Mouse (Mus musculus): ENCODE measurements at regions not wholly inside any gene's neighbourhood (a gene's known extent, or its start where the extent isn't known, plus 50 kb on each side); places are given as distances from the start of the nearest gene placed in this dataset.

GRCm38 (mm10) chr6:100143586-100144301 lies 143.5 kb downstream of the Rybp start:
- intact Hi-C loops (cut with DNase I), result no loop called here
- DNase-seq, result peak; percentile 90

- DNase-seq, result no peak
- intact Hi-C loops (cut with DNase I), result no loop called here
These were observed 146.1 kb downstream of the Rybp start for GRCm38 (mm10) chr6:100141225-100141624.

- intact Hi-C loops (cut with DNase I), result no loop called here
- no peak for DNase-seq
These were observed 146.6 kb downstream of the Rybp start for GRCm38 (mm10) chr6:100140581-100141114.

GRCm38 (mm10) chr6:100139809-100140208 lies 147.5 kb downstream of the Rybp start:
- intact Hi-C loops (cut with DNase I), result no loop called here

GRCm38 (mm10) chr6:100138659-100139058 lies 148.6 kb downstream of the Rybp start:
- DNase-seq, result no peak
- intact Hi-C loops (cut with DNase I), result no loop called here

More at GRCm38 (mm10) chr6:100139809-100140208, 147.5 kb downstream of the Rybp start:
- DNase-seq, result no peak

- intact Hi-C loops (cut with DNase I), result no loop called here
These were observed 152.1 kb downstream of the Rybp start for GRCm38 (mm10) chr6:100135177-100135576.

GRCm38 (mm10) chr6:100133970-100134369 lies 153.3 kb downstream of the Rybp start:
- intact Hi-C loops (cut with DNase I), result no loop called here
- DNase-seq, result peak; percentile 48

More at GRCm38 (mm10) chr6:100135177-100135576, 152.1 kb downstream of the Rybp start:
- no peak for DNase-seq

- intact Hi-C loops (cut with DNase I), result no loop called here
- DNase-seq, result no peak
These were observed 154.2 kb downstream of the Rybp start for GRCm38 (mm10) chr6:100132916-100133600.

GRCm38 (mm10) chr6:100127221-100128143 lies 159.8 kb downstream of the Rybp start:
- peak; percentile 97 for DNase-seq
- intact Hi-C loops (cut with DNase I), result no loop called here

GRCm38 (mm10) chr6:100126736-100127135 lies 160.5 kb downstream of the Rybp start:
- intact Hi-C loops (cut with DNase I), result no loop called here
- no peak for DNase-seq

- intact Hi-C loops (cut with DNase I), result no loop called here
- DNase-seq, result no peak
These were observed 161.0 kb downstream of the Rybp start for GRCm38 (mm10) chr6:100126326-100126725.

GRCm38 (mm10) chr6:100121240-100121639 lies 166.0 kb downstream of the Rybp start:
- no peak for DNase-seq
- intact Hi-C loops (cut with DNase I), result no loop called here

GRCm38 (mm10) chr6:100120017-100120944 lies 167.0 kb downstream of the Rybp start:
- intact Hi-C loops (cut with DNase I), result no loop called here
- DNase-seq, result peak; percentile 29

- intact Hi-C loops (cut with DNase I), result no loop called here
- DNase-seq, result no peak
These were observed 170.2 kb downstream of the Rybp start for GRCm38 (mm10) chr6:100117084-100117483.

- intact Hi-C loops (cut with DNase I), result no loop called here
- DNase-seq, result peak; percentile 55
These were observed 173.7 kb downstream of the Rybp start for GRCm38 (mm10) chr6:100113393-100114137.

- peak; percentile 63 for DNase-seq
These were observed 176.2 kb downstream of the Rybp start for GRCm38 (mm10) chr6:100110981-100111660.

GRCm38 (mm10) chr6:100109979-100110378 lies 177.3 kb downstream of the Rybp start:
- DNase-seq, result no peak
- intact Hi-C loops (cut with DNase I), result no loop called here

More at GRCm38 (mm10) chr6:100110981-100111660, 176.2 kb downstream of the Rybp start:
- intact Hi-C loops (cut with DNase I), result no loop called here

GRCm38 (mm10) chr6:100109351-100109750 lies 177.9 kb downstream of the Rybp start:
- DNase-seq, result no peak
- intact Hi-C loops (cut with DNase I), result no loop called here

Measured in left cerebral cortex, postnatal 4 days (tissue).